Mouse (Mus musculus): ENCODE results near the gene Nags. TPM values are rescaled to one million over a fixed set of nuclear protein-coding genes. Genes with fewer than 3 reads are reported as not detected.

Gene Nags
- polyA plus RNA-seq (2014; fragmentation: Illumina TruSeq; extraction: RNeasy Lipid Tissue Mini Kit (QIAGEN cat#74804); ENCODE audit: low read depth, low replicate concordance), result not detected

GRCm38 (mm10) chr11:102145471-102146001 lies at the start of gene Nags:
Gene Nags, plus strand, starts transcription at chr11:102145513.

GRCm38 (mm10) chr11:102101219-102101618 lies 44.1 kb upstream of the Nags start, which contains the start of gene Ppy:
Gene Ppy, minus strand, starts transcription at chr11:102101319.

GRCm38 (mm10) chr11:102107732-102108131 lies 37.6 kb upstream of the Nags start, which contains the start of gene Pyy:
Gene Pyy, minus strand, starts transcription at chr11:102107832.

GRCm38 (mm10) chr11:102156039-102156785 lies 10.9 kb downstream of the Nags start, which contains the start of gene Tmem101:
Gene Tmem101, minus strand, starts transcription at chr11:102156404.

GRCm38 (mm10) chr11:102184646-102185495 lies 39.6 kb downstream of the Nags start, which contains the start of gene Lsm12:
Gene Lsm12, minus strand, starts transcription at chr11:102185296.

GRCm38 (mm10) chr11:102189461-102190436 lies 44.4 kb downstream of the Nags start, which contains the start of gene G6pc3:
Gene G6pc3, plus strand, starts transcription at chr11:102189620.

Other genes with a start within 250 kb of the Nags start
- not detected for gene Sost, start 178.5 kb upstream of the Nags start, polyA plus RNA-seq (2014; fragmentation: Illumina TruSeq; extraction: RNeasy Lipid Tissue Mini Kit (QIAGEN cat#74804); ENCODE audit: low read depth, low replicate concordance)
- gene Cfap97d1, start 161.2 kb upstream of the Nags start, polyA plus RNA-seq (2014; fragmentation: Illumina TruSeq; extraction: RNeasy Lipid Tissue Mini Kit (QIAGEN cat#74804); ENCODE audit: low read depth, low replicate concordance), result not detected
- 27.1 TPM for gene Dusp3, start 158.5 kb upstream of the Nags start, polyA plus RNA-seq (2014; fragmentation: Illumina TruSeq; extraction: RNeasy Lipid Tissue Mini Kit (QIAGEN cat#74804); ENCODE audit: low read depth, low replicate concordance)
- 2.8 TPM for gene Mpp3, start 117.1 kb upstream of the Nags start, polyA plus RNA-seq (2014; fragmentation: Illumina TruSeq; extraction: RNeasy Lipid Tissue Mini Kit (QIAGEN cat#74804); ENCODE audit: low read depth, low replicate concordance)
- 4.8 TPM for gene Cd300lg, start 104.0 kb upstream of the Nags start, polyA plus RNA-seq (2014; fragmentation: Illumina TruSeq; extraction: RNeasy Lipid Tissue Mini Kit (QIAGEN cat#74804); ENCODE audit: low read depth, low replicate concordance)
- gene Mpp2, start 57.0 kb upstream of the Nags start, polyA plus RNA-seq (2014; fragmentation: Illumina TruSeq; extraction: RNeasy Lipid Tissue Mini Kit (QIAGEN cat#74804); ENCODE audit: low read depth, low replicate concordance), result 0.44 TPM
- not detected for gene Ppy, start 44.2 kb upstream of the Nags start, polyA plus RNA-seq (2014; fragmentation: Illumina TruSeq; extraction: RNeasy Lipid Tissue Mini Kit (QIAGEN cat#74804); ENCODE audit: low read depth, low replicate concordance)
- 9.1 TPM for gene Pyy, start 37.7 kb upstream of the Nags start, polyA plus RNA-seq (2014; fragmentation: Illumina TruSeq; extraction: RNeasy Lipid Tissue Mini Kit (QIAGEN cat#74804); ENCODE audit: low read depth, low replicate concordance)
- gene Tmem101, start 10.9 kb downstream of the Nags start, polyA plus RNA-seq (2014; fragmentation: Illumina TruSeq; extraction: RNeasy Lipid Tissue Mini Kit (QIAGEN cat#74804); ENCODE audit: low read depth, low replicate concordance), result 4.1 TPM
- gene Lsm12, start 39.8 kb downstream of the Nags start, polyA plus RNA-seq (2014; fragmentation: Illumina TruSeq; extraction: RNeasy Lipid Tissue Mini Kit (QIAGEN cat#74804); ENCODE audit: low read depth, low replicate concordance), result 57.3 TPM
- gene G6pc3, start 44.1 kb downstream of the Nags start, polyA plus RNA-seq (2014; fragmentation: Illumina TruSeq; extraction: RNeasy Lipid Tissue Mini Kit (QIAGEN cat#74804); ENCODE audit: low read depth, low replicate concordance), result 3.1 TPM
- 2.8 TPM for gene Hdac5, start 84.7 kb downstream of the Nags start, polyA plus RNA-seq (2014; fragmentation: Illumina TruSeq; extraction: RNeasy Lipid Tissue Mini Kit (QIAGEN cat#74804); ENCODE audit: low read depth, low replicate concordance)
- not detected for gene BC030867, start 103.4 kb downstream of the Nags start, polyA plus RNA-seq (2014; fragmentation: Illumina TruSeq; extraction: RNeasy Lipid Tissue Mini Kit (QIAGEN cat#74804); ENCODE audit: low read depth, low replicate concordance)
- 0.66 TPM for gene Asb16, start 123.2 kb downstream of the Nags start, polyA plus RNA-seq (2014; fragmentation: Illumina TruSeq; extraction: RNeasy Lipid Tissue Mini Kit (QIAGEN cat#74804); ENCODE audit: low read depth, low replicate concordance)
- gene Tmub2, start 139.4 kb downstream of the Nags start, polyA plus RNA-seq (2014; fragmentation: Illumina TruSeq; extraction: RNeasy Lipid Tissue Mini Kit (QIAGEN cat#74804); ENCODE audit: low read depth, low replicate concordance), result 7.2 TPM
- gene Atxn7l3, start 151.1 kb downstream of the Nags start, polyA plus RNA-seq (2014; fragmentation: Illumina TruSeq; extraction: RNeasy Lipid Tissue Mini Kit (QIAGEN cat#74804); ENCODE audit: low read depth, low replicate concordance), result 8.9 TPM
- 48.8 TPM for gene Ubtf, start 174.2 kb downstream of the Nags start, polyA plus RNA-seq (2014; fragmentation: Illumina TruSeq; extraction: RNeasy Lipid Tissue Mini Kit (QIAGEN cat#74804); ENCODE audit: low read depth, low replicate concordance)
- gene Slc4a1, start 220.7 kb downstream of the Nags start, polyA plus RNA-seq (2014; fragmentation: Illumina TruSeq; extraction: RNeasy Lipid Tissue Mini Kit (QIAGEN cat#74804); ENCODE audit: low read depth, low replicate concordance), result not detected
- gene Rundc3a, start 247.9 kb downstream of the Nags start, polyA plus RNA-seq (2014; fragmentation: Illumina TruSeq; extraction: RNeasy Lipid Tissue Mini Kit (QIAGEN cat#74804); ENCODE audit: low read depth, low replicate concordance), result 0.32 TPM

All from sigmoid colon, adult 10 weeks (tissue).